Mouse (Mus musculus) limb, embryonic 14.5 days (tissue): ENCODE data around the gene Adk. TPM values are rescaled to one million over a fixed set of nuclear protein-coding genes. Genes with fewer than 3 reads are reported as not detected.

Source experiments
- ATAC-seq: fragments of 200-750 bp; cut with Nextera tagmentation; 2 replicates; pipeline ENCODE4 v1.8.0; 2017; ENCODE audit warnings: low read depth, moderate number of reproducible peaks, moderate TSS enrichment; ENCODE audit not compliant: low FRiP score
- DNase-seq: peaks from one replicate; pipeline ENCODE4 v3.0.0-alpha.2; 2015; ENCODE audit warnings: low spot score
- H3K27ac ChIP-seq: fragments of 300-500 bp; sonication (generic); replicated peaks from 2 replicates; pipeline ENCODE4 v1.5.1; 2014; ENCODE audit warnings: low read depth, mild to moderate bottlenecking, low read length, moderate library complexity, mixed read lengths
- H3K27me3 ChIP-seq: fragments of 300-500 bp; sonication (generic); 2 replicates; pipeline ENCODE4 v1.6.1; 2014; ENCODE audit warnings: low read length, mixed read lengths; ENCODE audit not compliant: control insufficient read depth, insufficient read depth
- H3K36me3 ChIP-seq: fragments of 300-500 bp; sonication (generic); 2 replicates; pipeline ENCODE4 v1.6.1; 2014; ENCODE audit warnings: mild to moderate bottlenecking, low read length, moderate library complexity, mixed read lengths; ENCODE audit not compliant: control insufficient read depth, insufficient read depth
- H3K4me1 ChIP-seq: fragments of 300-500 bp; sonication (generic); 2 replicates; pipeline ENCODE4 v1.6.1; 2014; ENCODE audit warnings: antibody characterized with exemption, low read length, mixed read lengths; ENCODE audit not compliant: control insufficient read depth, insufficient read depth
- H3K4me2 ChIP-seq: fragments of 300-500 bp; sonication (generic); replicated peaks from 2 replicates; pipeline ENCODE4 v1.6.1; 2014; ENCODE audit warnings: low read depth, mild to moderate bottlenecking, low read length, moderate library complexity; ENCODE audit not compliant: severe bottlenecking
- H3K4me3 ChIP-seq: fragments of 300-500 bp; sonication (generic); replicated peaks from 2 replicates; pipeline ENCODE4 v1.5.1; 2014; ENCODE audit warnings: low read length
- H3K9ac ChIP-seq: fragments of 300-500 bp; sonication (generic); 2 replicates; pipeline ENCODE4 v1.6.1; 2014; ENCODE audit warnings: mild to moderate bottlenecking, low read depth, low read length, moderate library complexity; ENCODE audit not compliant: severe bottlenecking
- H3K9me3 ChIP-seq: fragments of 300-500 bp; sonication (generic); 2 replicates; pipeline ENCODE4 v1.6.1; 2016; ENCODE audit warnings: low read length; ENCODE audit not compliant: control insufficient read depth
- POLR2A ChIP-seq: fragments of 200-500 bp; IDR thresholded peaks from 2 replicates; pipeline ENCODE4 v1.8.0; 2012; ENCODE audit warnings: inconsistent platforms, mild to moderate bottlenecking, moderate library complexity, borderline replicate concordance; ENCODE audit not compliant: insufficient read depth, insufficient read length; ENCODE audit errors: extremely low read depth
- WGBS: fragments of 180-500 bp; shearing (Covaris S2); extraction: QIAGEN DNeasy Blood & Tissue Kit; methylation state at CpG from one replicate; pipeline ENCODE4 v1.1.7; 2014; 5-methylcytosine and 5-hydroxymethylcytosine counted together
- polyA plus RNA-seq, 2 experiments: library from polyadenylated mRNA; depleted of rRNA in 1 of 2; stranded (reverse) in 1 of 2; unstranded in 1 of 2; fragments of >200 nt; fragmentation: Nextera tagmentation in 1 of 2; extraction: Ambion mirVana in 1 of 2; gene quantifications; 2 replicates each; pipeline versions ENCODE4 v1.2.1 to v1.2.3; 2012 to 2014

Gene Adk
- polyA plus RNA-seq, 2 experiments = 55.6 to 140 TPM

DNA sequence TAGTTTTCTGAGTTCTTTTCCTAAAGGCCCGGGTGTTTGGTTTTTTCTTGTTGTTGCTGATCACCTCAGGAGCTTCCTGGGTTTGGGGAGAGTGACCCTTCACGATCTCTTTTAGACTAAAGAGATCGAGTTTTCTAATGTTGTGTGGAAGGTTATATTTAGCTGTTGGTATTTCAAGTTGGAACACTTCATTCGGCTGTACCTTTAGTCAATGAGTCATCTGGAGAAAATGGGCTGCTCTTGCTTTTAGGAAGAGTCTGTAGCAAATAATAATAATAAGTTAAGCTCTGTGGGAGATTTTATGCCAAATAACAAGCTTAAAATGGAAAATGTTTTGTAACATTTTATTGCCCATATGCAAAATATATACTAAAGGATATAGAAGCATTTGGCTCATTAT, 97.9 kb downstream of the Adk start:
- Histone ChIP-seq H3K4me1 (peaks cover 25% of the 10 kb centered on the region), H3K36me3 (no peaks in the 10 kb centered on the region), H3K4me3 (no peak overlapping the region), H3K9ac (no peak overlapping the region), H3K9me3 (no peaks in the 10 kb centered on the region), H3K27me3 (no peaks in the 10 kb centered on the region), H3K27ac (no peak overlapping the region), H3K4me2 (no peak overlapping the region)
- 63% methylated on average over 4 of the region's 4 CpGs for WGBS
- ATAC-seq (no peak), DNase-seq (no peak)
- TF ChIP-seq POLR2A = no peak

DNA sequence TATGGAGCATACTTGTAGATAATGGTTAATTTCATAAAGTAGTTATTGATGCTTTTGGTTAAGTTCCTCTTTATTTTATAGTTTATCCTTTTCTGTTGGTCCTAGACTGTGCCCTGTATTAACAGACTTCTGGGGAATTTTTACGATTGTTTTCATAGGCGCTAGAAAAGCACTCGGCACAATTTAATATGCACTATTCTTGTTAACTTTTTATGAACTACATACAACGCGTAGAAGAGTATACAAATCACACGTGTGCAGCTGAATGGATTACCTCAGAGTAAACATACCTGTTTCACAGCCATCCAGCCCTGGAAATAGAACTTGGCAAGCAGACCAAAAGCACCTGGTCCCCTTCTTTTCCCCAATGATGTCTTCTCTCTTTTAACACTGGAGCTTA, 99.7 kb downstream of the Adk start:
- TF ChIP-seq POLR2A = no peak
- WGBS = 25% methylated on average over 6 of the region's 6 CpGs
- Histone ChIP-seq H3K36me3 (no peaks in the 10 kb centered on the region), H3K4me3 (no peak overlapping the region), H3K4me1 (peaks cover 16% of the 10 kb centered on the region), H3K4me2 (no peak overlapping the region), H3K27ac (no peak overlapping the region), H3K9ac (no peak overlapping the region), H3K9me3 (no peaks in the 10 kb centered on the region), H3K27me3 (no peaks in the 10 kb centered on the region)
- ATAC-seq (peak; percentile 68; the same call in 1 of the 2 replicates), DNase-seq (peak; percentile 38)

DNA sequence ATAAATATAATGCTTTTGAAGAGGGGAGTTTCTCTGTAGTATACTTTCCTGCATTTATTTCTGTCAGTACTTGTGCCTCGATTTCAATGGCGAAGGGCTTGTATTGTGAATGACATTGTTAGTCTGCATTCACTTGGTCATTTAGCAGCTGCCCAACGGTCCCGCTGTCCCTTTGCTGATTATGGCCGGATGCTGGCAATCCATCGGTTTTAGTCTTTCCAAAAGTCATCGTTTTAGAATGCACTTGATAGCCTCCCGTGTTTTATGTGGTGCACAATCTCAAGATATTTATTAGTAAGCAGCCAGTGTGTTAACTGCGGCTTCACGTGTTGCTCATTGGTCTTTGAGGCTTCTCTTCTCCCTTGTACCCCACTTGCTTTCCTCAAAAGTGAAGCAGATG, 113.3 kb downstream of the Adk start:
- Histone ChIP-seq H3K36me3 (no peaks in the 10 kb centered on the region), H3K4me2 (no peak overlapping the region), H3K27ac (no peak overlapping the region), H3K27me3 (no peaks in the 10 kb centered on the region), H3K4me1 (no peaks in the 10 kb centered on the region), H3K9me3 (no peaks in the 10 kb centered on the region), H3K4me3 (no peak overlapping the region), H3K9ac (no peak overlapping the region)
- WGBS = 90% methylated on average over 10 of the region's 10 CpGs
- TF ChIP-seq POLR2A = no peak
- ATAC-seq (no peak), DNase-seq (no peak)

DNA sequence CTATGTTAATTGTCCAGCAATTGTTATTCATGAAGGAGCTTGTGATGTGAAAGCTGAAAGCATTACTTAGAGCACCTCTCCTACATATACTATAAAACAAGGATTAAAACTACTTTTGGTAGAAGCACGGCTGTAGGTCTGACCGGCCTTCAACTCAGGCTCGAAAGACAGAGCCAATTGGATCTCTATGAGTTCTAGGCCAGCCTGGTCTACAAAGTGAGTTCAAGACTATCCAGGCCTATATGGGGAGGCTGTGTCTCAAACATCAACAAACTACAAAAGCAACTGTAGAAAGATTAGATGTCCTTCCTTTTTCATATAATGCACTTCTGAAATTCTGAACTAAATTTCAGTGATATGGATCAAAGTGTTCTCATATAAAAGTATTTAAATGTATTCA, 113.7 kb downstream of the Adk start:
- 85% methylated on average over 3 of the region's 3 CpGs for WGBS
- Histone ChIP-seq H3K4me2 (no peak overlapping the region), H3K9ac (no peak overlapping the region), H3K36me3 (no peaks in the 10 kb centered on the region), H3K27me3 (no peaks in the 10 kb centered on the region), H3K9me3 (no peaks in the 10 kb centered on the region), H3K4me1 (no peaks in the 10 kb centered on the region), H3K27ac (no peak overlapping the region), H3K4me3 (no peak overlapping the region)
- no peak for TF ChIP-seq POLR2A
- no peak for ATAC-seq
- DNase-seq = no peak

DNA sequence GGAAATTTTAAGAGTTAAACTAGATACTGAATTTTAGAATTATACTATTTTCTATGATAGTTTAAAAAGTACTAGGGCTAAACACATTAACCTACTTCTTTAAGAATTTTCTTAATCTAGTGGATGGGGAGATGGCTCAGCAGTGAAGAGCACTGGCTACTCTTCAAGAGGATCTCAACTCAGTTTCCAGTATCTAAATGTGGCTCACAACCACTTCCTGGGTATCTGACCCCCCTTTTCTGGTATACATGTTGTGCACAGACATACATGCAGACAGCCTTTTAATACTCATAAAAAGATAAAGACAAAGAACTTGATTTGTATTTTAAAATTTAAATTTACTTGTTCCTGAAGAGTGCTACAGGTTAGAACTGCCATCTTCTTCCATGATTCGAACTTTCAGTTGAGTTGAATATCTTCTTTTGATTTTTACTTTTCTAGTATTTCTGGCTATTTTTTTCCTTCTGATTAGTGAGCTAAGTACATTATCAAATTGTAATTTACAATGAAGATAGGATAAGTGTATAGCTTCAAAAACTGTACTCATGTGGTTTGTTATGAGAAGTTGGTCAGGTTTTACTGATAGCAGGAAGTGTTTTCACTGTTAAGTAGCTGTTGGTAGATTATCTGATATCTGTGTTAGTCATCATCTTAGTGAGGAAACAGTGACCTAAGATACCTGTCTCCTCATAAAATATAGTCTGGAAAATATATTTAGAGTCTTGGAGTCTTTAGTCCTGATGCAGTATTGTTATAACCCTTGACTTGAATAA, 121.8 kb downstream of the Adk start:
- no peaks in the 10 kb centered on the region for H3K36me3 ChIP-seq
- no peak for TF ChIP-seq POLR2A
- ATAC-seq (no peak), DNase-seq (no peak)
- H3K27ac ChIP-seq = no peak overlapping the region
- no peak overlapping the region for H3K4me2 ChIP-seq
- no peaks in the 10 kb centered on the region for H3K4me1 ChIP-seq
- H3K9ac ChIP-seq = no peak overlapping the region
- no peak overlapping the region for H3K4me3 ChIP-seq
- no peaks in the 10 kb centered on the region for H3K27me3 ChIP-seq
- H3K9me3 ChIP-seq = no peaks in the 10 kb centered on the region
- 96% methylated on average over 1 of the region's 1 CpGs for WGBS
